Mouse (Mus musculus) CD4-positive, CD25-positive, alpha-beta regulatory T cell, adult 4 months (primary cell): ENCODE results near the gene Npc1l1. TPM values are rescaled to one million over a fixed set of nuclear protein-coding genes. Genes with fewer than 3 reads are reported as not detected.

ENCODE experiments used
- polyA plus RNA-seq, 2 experiments: library from polyadenylated mRNA; unstranded; fragments of 100-300 nt; shearing (Covaris generic); gene quantifications; one replicate each; pipeline ENCODE4 v1.2.1; 2017

Npc1l1 gene
- polyA plus RNA-seq, 2 experiments from 2014 or later, result 0.07 to 0.13 TPM

Other genes starting within 250 kb of the Npc1l1 start
- gene Camk2b, start 163.8 kb downstream of the Npc1l1 start, polyA plus RNA-seq, result 10 to 100 TPM in 1 of 2 experiments, 1 to 10 TPM in 1; 4.2 to 19.3 TPM
- under 1 TPM in 1 of 2 experiments, not detected in 1; 0.56 TPM for gene A730071L15Rik, start 30.1 kb downstream of the Npc1l1 start, polyA plus RNA-seq
- gene Nudcd3, start 29.7 kb downstream of the Npc1l1 start, polyA plus RNA-seq, result 10 to 100 TPM; 32.3 to 52.0 TPM
- 100 to 1,000 TPM in 1 of 2 experiments, 10 to 100 TPM in 1; 90.0 to 123 TPM for gene Ddx56, start 37.6 kb upstream of the Npc1l1 start, polyA plus RNA-seq
- 10 to 100 TPM; 76.3 to 100.0 TPM for gene Tmed4, start 44.7 kb upstream of the Npc1l1 start, polyA plus RNA-seq
- gene Ogdh, start 61.5 kb upstream of the Npc1l1 start, polyA plus RNA-seq, result 100 to 1,000 TPM; 146 to 237 TPM
- gene Zmiz2, start 158.9 kb upstream of the Npc1l1 start, polyA plus RNA-seq, result 10 to 100 TPM; 46.5 to 67.2 TPM
- 1,000 to 10,000 TPM; 2,528 to 2,595 TPM for gene Ppia, start 185.3 kb upstream of the Npc1l1 start, polyA plus RNA-seq
- gene H2afv, start 214.3 kb upstream of the Npc1l1 start, polyA plus RNA-seq, result 100 to 1,000 TPM; 147 to 164 TPM
- 10 to 100 TPM; 22.2 to 22.3 TPM for gene Purb, start 245.8 kb upstream of the Npc1l1 start, polyA plus RNA-seq